Mouse (Mus musculus) brain, embryonic 14.5 days (tissue): ENCODE data around the gene Ugt1a5.

Experiments
- CTCF ChIP-seq: fragments of 200-500 bp; IDR thresholded peaks from 2 replicates; pipeline ENCODE4 v1.5.1; 2012; ENCODE audit warnings: inconsistent platforms, mild to moderate bottlenecking, moderate library complexity, borderline replicate concordance; ENCODE audit not compliant: insufficient read depth, insufficient read length; ENCODE audit errors: extremely low read depth
- POLR2A ChIP-seq: fragments of 200-500 bp; IDR thresholded peaks from 2 replicates; pipeline ENCODE4 v1.6.1; 2012; ENCODE audit warnings: mild to moderate bottlenecking, inconsistent platforms, borderline replicate concordance; ENCODE audit not compliant: poor library complexity, insufficient read depth, insufficient read length, severe bottlenecking; ENCODE audit errors: extremely low read depth

DNA sequence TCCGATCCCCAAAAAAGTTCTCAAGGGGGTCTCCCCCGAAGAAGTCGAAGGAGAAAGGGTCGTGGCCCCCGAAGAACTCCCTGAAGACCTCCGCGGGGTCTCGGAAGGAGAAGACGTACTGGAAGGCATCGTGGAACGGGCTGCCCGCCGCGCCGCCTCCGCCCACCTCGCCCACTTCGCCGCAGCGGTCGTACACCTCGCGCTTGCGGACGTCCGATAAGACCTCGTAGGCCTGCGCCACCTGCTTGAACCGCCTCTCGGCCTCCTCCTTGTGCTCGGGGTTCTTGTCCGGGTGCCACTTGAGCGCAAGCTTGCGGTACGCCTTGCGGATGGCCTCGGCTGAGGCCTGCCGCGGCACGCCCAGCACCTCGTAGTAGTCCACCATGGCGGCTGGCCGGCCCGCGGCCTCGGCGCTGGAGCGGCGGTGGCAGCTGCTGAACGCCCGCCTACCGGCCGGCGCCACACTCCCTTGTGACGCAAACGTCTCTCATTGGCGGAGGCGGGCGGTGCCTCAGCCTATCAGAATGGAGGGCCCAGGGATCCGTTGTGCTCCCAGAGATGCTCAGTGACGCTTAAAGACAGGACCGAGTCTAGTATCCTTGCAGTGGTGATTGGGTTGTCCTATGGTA, 39.6 kb downstream of the Ugt1a5 start, which contains the start of gene Dnajb3:
- no peak for TF ChIP-seq CTCF
- peak; percentile 86 for TF ChIP-seq POLR2A
